Mouse (Mus musculus): ENCODE results near the gene Ttc3. TPM values are rescaled to one million over a fixed set of nuclear protein-coding genes. Genes with fewer than 3 reads are reported as not detected.
A peak's percentile ranks its signal among the peaks of the same experiment; 100 is the strongest.
"Not testable (repeated sequence)": the region's sequence is repeated elsewhere in the genome, so short reads cannot be mapped to it uniquely, and the experiment has no call there.

Ttc3 gene
- polyA plus RNA-seq, 1 experiment from 2014 or later = 183 TPM

DNA sequence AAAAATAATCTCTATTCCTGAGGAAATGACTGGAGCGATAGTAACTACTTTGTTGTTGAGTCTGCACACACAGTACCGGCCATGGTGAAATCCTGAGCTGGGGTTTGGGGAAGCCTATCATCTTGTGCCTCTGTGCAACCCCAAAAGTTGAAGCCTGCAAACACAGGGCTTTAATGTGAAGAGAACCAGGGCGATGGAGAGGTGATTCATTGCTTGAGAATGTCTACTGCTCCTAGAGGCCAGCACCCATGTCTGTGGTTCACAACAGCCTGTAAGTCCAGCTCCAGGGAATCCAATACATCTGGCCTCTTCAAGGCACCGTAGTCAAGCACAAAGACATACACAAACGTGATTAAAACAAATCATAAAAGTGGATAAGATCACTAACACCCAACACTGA, 116.9 kb downstream of the Ttc3 start:
- no peaks in the 10 kb centered on the region for H3K9me3 ChIP-seq
- no peaks in the 10 kb centered on the region for H3K36me3 ChIP-seq
- H3K27me3 ChIP-seq (replicated peaks) = no peaks in the 10 kb centered on the region
- no peak overlapping the region for H3K27ac ChIP-seq
- no peak overlapping the region for H3K4me3 ChIP-seq (replicated peaks)
- no peaks in the 10 kb centered on the region for H3K4me1 ChIP-seq (replicated peaks)
- H3K4me2 ChIP-seq (replicated peaks) = no peak overlapping the region
- no peak for ATAC-seq
- 65% methylated on average over 5 of the region's 5 CpGs for WGBS
- H3K9ac ChIP-seq = no peak overlapping the region

DNA sequence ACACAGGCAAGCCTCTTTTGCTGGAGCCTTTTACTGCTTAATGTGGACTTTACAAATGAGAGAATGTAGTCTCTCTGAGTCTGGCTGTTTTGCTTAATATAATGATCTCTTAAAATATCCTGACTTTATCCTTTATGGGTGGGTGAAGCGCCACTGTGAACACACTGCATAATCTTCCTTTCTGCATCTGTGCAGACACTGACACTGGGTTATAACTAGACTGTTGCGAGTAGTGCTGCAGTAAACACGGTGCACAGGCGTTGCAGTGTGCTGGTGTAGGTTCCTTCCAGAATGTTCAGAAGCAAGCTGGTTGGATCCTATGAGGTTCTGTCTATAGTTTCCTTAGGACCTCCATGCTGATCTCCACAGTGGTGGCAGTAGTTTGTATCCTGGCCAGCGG, 118.9 kb downstream of the Ttc3 start:
- Histone ChIP-seq H3K4me3 (replicated peaks) (no peak overlapping the region), H3K36me3 (no peaks in the 10 kb centered on the region), H3K27ac (no peak overlapping the region), H3K9ac (no peak overlapping the region), H3K4me2 (replicated peaks) (no peak overlapping the region), H3K9me3 (no peaks in the 10 kb centered on the region), H3K4me1 (replicated peaks) (no peaks in the 10 kb centered on the region), H3K27me3 (replicated peaks) (no peaks in the 10 kb centered on the region)
- ATAC-seq = no peak
- WGBS = 92% methylated on average over 5 of the region's 5 CpGs

DNA sequence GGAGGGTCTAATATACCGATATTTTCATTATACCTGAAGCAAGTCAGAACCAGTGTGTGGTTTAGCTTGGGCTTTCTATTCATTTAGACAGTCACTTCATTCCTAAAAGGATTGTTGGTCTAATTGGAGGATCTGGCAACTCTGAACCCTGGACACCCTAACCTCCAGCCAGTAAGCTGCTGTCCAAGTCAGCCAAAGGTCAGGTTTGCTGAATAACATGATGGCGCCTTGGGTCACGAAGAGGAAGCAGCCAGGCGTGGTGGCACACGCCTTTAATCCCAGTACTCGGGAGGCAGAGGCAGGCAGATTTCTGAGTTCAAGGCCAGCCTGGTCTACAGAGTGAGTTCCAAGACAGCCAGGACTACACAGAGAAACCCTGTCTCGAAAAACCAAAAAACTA, 126.8 kb downstream of the Ttc3 start:
- not testable (repeated sequence) for H3K9me3 ChIP-seq; ATAC-seq; H3K9ac ChIP-seq; H3K4me3 ChIP-seq (replicated peaks); H3K4me1 ChIP-seq (replicated peaks); H3K27me3 ChIP-seq (replicated peaks); H3K27ac ChIP-seq; H3K4me2 ChIP-seq (replicated peaks)
- 93% methylated on average over 7 of the region's 7 CpGs for WGBS
- H3K36me3 ChIP-seq = peaks cover 32% of the 10 kb centered on the region

GRCm38 (mm10) chr16:94497911-94498310, 127.5 kb downstream of the Ttc3 start:
- Histone ChIP-seq H3K4me3 (replicated peaks) (no peak overlapping the region), H3K27me3 (replicated peaks) (no peaks in the 10 kb centered on the region), H3K4me2 (replicated peaks) (no peak overlapping the region), H3K36me3 (peaks cover 32% of the 10 kb centered on the region), H3K27ac (no peak overlapping the region), H3K9ac (no peak overlapping the region), H3K4me1 (replicated peaks) (no peaks in the 10 kb centered on the region), H3K9me3 (no peaks in the 10 kb centered on the region)
- peak; percentile 55; the same call in 1 of the 2 replicates for ATAC-seq
- WGBS = 73% methylated on average over 5 of the region's 5 CpGs

- 90% methylated on average over 5 of the region's 5 CpGs for WGBS
- Histone ChIP-seq H3K36me3 (peaks cover 32% of the 10 kb centered on the region), H3K9ac (no peak overlapping the region), H3K4me2 (replicated peaks) (no peak overlapping the region), H3K9me3 (no peaks in the 10 kb centered on the region), H3K27me3 (replicated peaks) (no peaks in the 10 kb centered on the region), H3K4me3 (replicated peaks) (no peak overlapping the region), H3K27ac (no peak overlapping the region), H3K4me1 (replicated peaks) (no peaks in the 10 kb centered on the region)
- ATAC-seq = no peak
These were observed 133.8 kb downstream of the Ttc3 start for GRCm38 (mm10) chr16:94504192-94504591.

GRCm38 (mm10) chr16:94507071-94507470, 136.7 kb downstream of the Ttc3 start:
- Histone ChIP-seq H3K27me3 (replicated peaks) (no peaks in the 10 kb centered on the region), H3K27ac (no peak overlapping the region), H3K4me2 (replicated peaks) (no peak overlapping the region), H3K9ac (no peak overlapping the region), H3K9me3 (no peaks in the 10 kb centered on the region), H3K4me3 (replicated peaks) (no peak overlapping the region), H3K36me3 (peaks cover 28% of the 10 kb centered on the region), H3K4me1 (replicated peaks) (no peaks in the 10 kb centered on the region)
- no peak for ATAC-seq
- 90% methylated on average over 2 of the region's 2 CpGs for WGBS

DNA sequence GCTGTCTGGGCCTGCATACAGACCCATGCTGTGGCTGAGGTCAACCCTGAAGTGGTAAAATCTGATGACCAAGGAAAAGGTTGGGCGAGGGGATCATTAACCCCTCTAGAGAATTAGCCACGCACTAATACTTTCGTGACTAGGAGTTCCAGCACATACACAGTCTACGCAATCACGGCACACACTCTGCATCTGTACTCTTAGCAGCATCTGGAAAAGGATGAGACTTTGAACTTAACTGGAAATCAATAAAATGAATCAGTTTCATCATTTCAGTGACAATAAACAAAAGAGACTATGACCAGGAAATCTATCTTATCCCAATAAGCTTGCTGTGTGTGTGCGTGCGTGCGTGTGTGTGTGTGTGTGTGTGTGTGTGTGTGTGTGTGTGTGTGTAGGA, 138.4 kb downstream of the Ttc3 start:
- peaks cover 21% of the 10 kb centered on the region for H3K36me3 ChIP-seq

GRCm38 (mm10) chr16:94509983-94510382, 139.6 kb downstream of the Ttc3 start:
- H3K36me3 ChIP-seq = peaks cover 13% of the 10 kb centered on the region; the same call in 1 of the 2 replicates
- H3K4me1 ChIP-seq (replicated peaks) = no peaks in the 10 kb centered on the region
- WGBS = 77% methylated on average over 2 of the region's 2 CpGs
- no peak overlapping the region for H3K4me2 ChIP-seq (replicated peaks)
- no peak overlapping the region for H3K4me3 ChIP-seq (replicated peaks)
- H3K9ac ChIP-seq = no peak overlapping the region
- no peak for ATAC-seq
- H3K9me3 ChIP-seq = no peaks in the 10 kb centered on the region
- no peaks in the 10 kb centered on the region for H3K27me3 ChIP-seq (replicated peaks)
- no peak overlapping the region for H3K27ac ChIP-seq

More for the DNA sequence above, 138.4 kb downstream of the Ttc3 start:
- H3K27me3 ChIP-seq (replicated peaks) = no peaks in the 10 kb centered on the region
- ATAC-seq = 0 out of 2 replicates have a peak, but pooled peaks have one; percentile 31
- 83% methylated on average over 8 of the region's 8 CpGs for WGBS
- H3K27ac ChIP-seq = no peak overlapping the region
- no peak overlapping the region for H3K4me3 ChIP-seq (replicated peaks)
- no peaks in the 10 kb centered on the region for H3K9me3 ChIP-seq
- H3K4me1 ChIP-seq (replicated peaks) = no peaks in the 10 kb centered on the region
- no peak overlapping the region for H3K9ac ChIP-seq
- H3K4me2 ChIP-seq (replicated peaks) = no peak overlapping the region

GRCm38 (mm10) chr16:94517606-94518005, 147.2 kb downstream of the Ttc3 start:
- no peak overlapping the region for H3K9ac ChIP-seq
- H3K9me3 ChIP-seq = no peaks in the 10 kb centered on the region
- no peak overlapping the region for H3K27ac ChIP-seq
- H3K4me1 ChIP-seq (replicated peaks) = peaks cover 12% of the 10 kb centered on the region; the same call in 1 of the 2 replicates
- H3K4me3 ChIP-seq (replicated peaks) = no peak overlapping the region
- WGBS = 95% methylated on average over 2 of the region's 2 CpGs
- H3K27me3 ChIP-seq (replicated peaks) = no peaks in the 10 kb centered on the region
- H3K36me3 ChIP-seq = no peaks in the 10 kb centered on the region
- H3K4me2 ChIP-seq (replicated peaks) = no peak overlapping the region
- no peak for ATAC-seq

Other genes starting within 250 kb of the Ttc3 start
- 7.7 and 8.3 TPM in 2 replicates for gene Hlcs, start 57.0 kb upstream of the Ttc3 start, polyA plus RNA-seq (2015; fragmentation: Nextera tagmentation; extraction: Ambion mirVana)
- 4.4 and 4.7 TPM in 2 replicates for gene Ripply3, start 42.2 kb upstream of the Ttc3 start, polyA plus RNA-seq (2015; fragmentation: Nextera tagmentation; extraction: Ambion mirVana)
- gene Pigp, start 1.2 kb downstream of the Ttc3 start, polyA plus RNA-seq (2015; fragmentation: Nextera tagmentation; extraction: Ambion mirVana) = 120 and 124 TPM in 2 replicates
- gene Vps26c, start 156.2 kb downstream of the Ttc3 start, polyA plus RNA-seq (2015; fragmentation: Nextera tagmentation; extraction: Ambion mirVana) = 61.5 and 63.1 TPM in 2 replicates
- 8.1 and 8.7 TPM in 2 replicates for gene Dyrk1a, start 199.4 kb downstream of the Ttc3 start, polyA plus RNA-seq (2015; fragmentation: Nextera tagmentation; extraction: Ambion mirVana)